Mouse (Mus musculus) cerebellum, adult 11-12 months (tissue): ENCODE results near the gene Ice1.

Experiments
- DNase-seq: peaks from one replicate; pipeline ENCODE4 v3.0.0; 2022

Ice1 gene

DNA sequence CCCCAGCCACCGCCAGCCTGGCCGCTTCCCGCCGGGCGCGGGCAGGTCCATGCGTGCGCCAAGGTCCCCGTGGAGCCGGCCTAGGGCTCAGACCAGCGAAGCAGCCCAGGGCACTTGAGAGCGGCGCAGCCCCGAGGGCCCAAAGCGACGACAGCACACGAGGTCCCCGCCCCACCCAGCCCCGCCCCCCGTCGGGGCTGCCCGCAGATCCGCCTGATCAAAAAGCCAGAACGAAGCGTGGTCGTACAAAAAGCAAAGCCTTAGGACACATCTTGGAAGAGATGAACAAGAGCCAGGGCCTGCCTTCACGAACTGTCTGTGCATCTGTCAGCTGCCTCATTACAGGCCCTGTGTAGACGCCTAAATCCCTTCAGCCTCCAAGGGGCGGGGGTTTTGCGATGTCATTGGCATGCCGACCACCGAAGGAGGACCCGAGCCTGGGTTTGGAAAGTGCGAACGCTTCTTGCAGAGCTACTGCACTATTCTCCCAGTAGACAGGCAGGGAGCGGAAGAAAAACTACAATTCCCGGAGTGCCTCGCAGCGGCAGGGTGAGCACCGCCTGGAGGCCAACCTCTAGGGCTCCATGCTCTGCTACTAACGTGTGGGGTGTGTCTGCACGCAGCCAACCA, 343 bp upstream of the Ice1 start:
- peak; percentile 94 for DNase-seq

GRCm38 (mm10) chr13:70636706-70637105, 728 bp downstream of the Ice1 start:
- no peak for DNase-seq

GRCm38 (mm10) chr13:70635591-70635990, 1.8 kb downstream of the Ice1 start:
- DNase-seq: no peak

- DNase-seq: no peak
Measured at GRCm38 (mm10) chr13:70626416-70626815, 11.0 kb downstream of the Ice1 start.

DNA sequence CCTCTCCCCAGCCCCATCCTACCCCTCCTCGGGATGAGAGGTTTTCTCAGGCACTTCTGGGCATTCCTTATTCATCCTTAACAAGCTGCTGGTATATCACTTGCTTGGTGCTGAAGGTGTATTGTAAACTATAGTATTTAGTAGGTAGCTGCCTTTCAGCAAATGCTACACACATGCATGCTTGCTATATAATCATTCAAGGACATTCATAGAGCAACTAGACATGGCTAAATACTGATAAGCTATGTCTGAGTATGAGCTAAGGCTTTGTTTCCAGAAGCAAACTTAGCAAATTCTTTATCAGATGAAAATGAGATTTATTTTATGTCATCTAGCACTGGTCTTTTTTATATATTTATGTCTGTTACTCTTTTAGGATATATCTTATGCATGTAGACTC, 11.8 kb downstream of the Ice1 start:
- no peak for DNase-seq

- no peak for DNase-seq
Measured at GRCm38 (mm10) chr13:70624445-70624844, 13.0 kb downstream of the Ice1 start.

DNA sequence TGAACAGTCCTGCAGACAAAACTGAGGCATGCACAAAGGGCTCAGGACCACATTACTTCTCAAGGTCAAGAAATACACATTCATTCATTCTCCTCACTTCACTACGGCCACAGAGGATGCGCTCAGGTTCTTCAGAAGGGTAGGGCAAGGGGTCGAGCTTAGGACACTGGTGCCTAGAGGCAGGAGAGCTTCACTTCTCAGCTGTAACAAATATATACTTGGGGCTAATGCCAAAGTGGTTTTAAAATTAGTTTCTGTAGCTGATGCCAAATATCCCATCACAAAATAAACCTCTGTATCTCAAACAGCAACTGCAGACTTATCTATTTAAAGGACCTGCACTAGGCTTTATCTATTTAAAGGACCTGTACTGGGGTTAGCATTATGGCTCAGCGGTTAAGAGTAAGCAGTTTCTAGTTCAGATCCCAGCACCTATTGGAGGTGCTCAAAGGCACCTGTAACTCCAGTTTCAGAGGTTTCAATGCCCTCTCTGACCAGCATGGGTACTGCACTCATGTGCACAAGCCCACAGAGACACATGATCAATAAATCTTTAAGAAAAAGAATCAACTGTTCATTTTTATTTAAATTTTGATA, 14.9 kb downstream of the Ice1 start:
- no peak for DNase-seq

DNA sequence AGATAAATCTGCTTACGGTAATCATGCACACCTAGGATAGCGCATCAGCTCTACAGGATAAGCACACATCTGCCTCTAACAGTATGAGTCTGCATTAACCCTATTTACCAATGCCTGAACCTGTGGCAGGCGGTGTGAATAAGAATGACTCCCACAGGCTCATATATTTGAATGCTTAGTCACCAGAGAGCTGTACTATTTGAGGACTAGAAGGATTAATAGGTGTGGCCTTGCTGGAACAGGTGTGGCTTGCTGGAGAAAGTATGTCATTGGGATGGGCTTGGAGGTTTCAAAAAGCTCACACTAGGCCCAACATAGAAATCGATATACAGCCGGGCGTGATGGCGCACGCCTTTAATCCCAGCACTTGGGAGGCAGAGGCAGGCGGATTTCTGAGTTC, 15.9 kb downstream of the Ice1 start:
- DNase-seq: no peak

- DNase-seq: no peak
Measured at GRCm38 (mm10) chr13:70612837-70613236, 24.6 kb downstream of the Ice1 start.

DNA sequence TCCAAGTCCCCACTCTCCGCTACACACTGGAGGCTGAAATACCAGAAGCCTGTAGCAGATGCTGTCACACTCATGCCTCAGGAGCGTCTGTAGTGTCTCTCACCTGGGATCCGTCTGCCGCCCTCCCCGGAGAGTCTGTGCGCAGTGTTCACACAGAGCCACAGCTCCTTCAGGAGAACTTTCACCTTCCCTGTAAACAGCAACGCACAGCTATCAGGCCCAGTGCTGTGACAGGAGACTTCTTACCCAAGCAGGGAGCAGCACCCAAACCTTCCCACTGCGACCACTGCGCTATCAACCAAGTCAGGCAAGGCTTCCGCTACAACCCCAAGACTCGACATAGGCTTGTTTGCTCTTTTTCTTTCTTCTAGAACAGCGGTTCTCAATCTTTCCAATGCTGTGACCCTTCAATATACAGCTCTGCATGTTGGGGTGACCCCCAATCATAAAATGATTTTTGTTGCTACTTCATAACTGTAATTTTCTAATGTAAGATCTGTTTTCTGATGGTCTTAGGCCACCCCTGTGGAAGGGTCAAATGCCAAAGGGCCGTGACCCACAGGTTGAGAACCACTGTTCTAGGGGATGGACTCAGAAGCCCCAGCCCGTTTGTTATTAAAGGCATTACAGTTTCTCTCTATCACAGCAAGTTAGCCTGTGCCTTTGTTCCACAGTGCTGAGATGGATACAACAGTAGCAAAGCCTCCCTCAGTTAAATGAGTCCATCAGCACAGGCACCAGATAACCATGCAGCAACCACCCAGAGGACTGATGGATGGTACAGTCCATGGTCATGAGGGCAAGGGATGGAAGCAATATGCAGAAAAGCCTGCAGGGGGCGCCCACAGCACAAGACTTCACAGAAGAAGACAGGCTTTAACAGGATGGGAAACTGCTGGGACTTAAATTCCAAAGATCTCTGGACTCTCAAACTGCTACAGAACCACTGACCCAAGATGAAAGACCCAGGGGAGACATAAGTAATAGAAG, 26.7 kb downstream of the Ice1 start:
- DNase-seq: peak; percentile 49

- no peak for DNase-seq
Measured at GRCm38 (mm10) chr13:70609632-70610031, 27.8 kb downstream of the Ice1 start.

DNA sequence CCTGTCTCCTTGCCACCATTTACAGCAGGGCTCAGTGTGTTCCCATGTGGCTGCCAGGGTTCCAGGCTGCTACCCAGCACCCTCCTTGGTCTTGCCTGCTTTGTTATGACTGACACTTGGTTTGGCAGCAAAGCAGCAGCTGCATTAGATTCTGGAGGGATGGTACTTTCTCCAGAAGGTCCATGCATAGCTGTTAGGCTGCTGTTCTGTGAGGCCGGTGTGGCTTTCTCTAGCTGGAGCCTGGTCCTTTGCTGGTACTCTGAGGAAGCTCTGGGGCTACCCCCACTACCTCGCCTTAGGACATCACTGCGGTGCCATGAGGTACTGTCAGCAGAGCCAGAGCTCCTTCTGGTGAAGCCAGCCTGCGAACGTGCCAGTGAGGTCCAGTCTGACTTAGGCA, 32.1 kb downstream of the Ice1 start:
- DNase-seq: no peak

GRCm38 (mm10) chr13:70604723-70605122, 32.7 kb downstream of the Ice1 start:
- no peak for DNase-seq

GRCm38 (mm10) chr13:70601566-70601965, 35.9 kb downstream of the Ice1 start:
- DNase-seq: peak; percentile 36

GRCm38 (mm10) chr13:70599964-70600619, 37.3 kb downstream of the Ice1 start:
- no peak for DNase-seq

- no peak for DNase-seq
Measured at GRCm38 (mm10) chr13:70598941-70599340, 38.5 kb downstream of the Ice1 start.

DNA sequence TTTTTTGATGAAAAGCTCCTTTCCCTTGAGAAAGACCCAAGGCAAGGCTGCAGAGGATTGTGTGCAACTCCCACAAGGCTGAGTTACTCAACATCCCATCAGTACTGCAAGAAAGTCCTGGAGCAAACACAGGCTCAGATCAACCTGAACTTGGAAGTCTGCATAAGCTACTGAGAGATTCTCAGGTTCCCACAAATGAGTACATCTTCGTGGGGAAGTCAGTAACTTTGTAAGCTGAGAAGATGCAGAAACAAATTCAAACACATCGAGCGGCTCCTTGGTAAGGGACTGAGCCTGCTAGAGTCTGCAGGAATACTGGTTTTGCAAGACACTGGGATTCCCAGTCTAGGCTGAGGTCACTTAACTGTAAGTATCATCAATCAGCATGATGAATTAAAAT, 40.5 kb downstream of the Ice1 start:
- no peak for DNase-seq

- DNase-seq: peak; percentile 81
Measured at GRCm38 (mm10) chr13:70590248-70590762, 47.1 kb downstream of the Ice1 start.

- DNase-seq: peak; percentile 26
Measured at GRCm38 (mm10) chr13:70586969-70587368, 50.5 kb downstream of the Ice1 start.

DNA sequence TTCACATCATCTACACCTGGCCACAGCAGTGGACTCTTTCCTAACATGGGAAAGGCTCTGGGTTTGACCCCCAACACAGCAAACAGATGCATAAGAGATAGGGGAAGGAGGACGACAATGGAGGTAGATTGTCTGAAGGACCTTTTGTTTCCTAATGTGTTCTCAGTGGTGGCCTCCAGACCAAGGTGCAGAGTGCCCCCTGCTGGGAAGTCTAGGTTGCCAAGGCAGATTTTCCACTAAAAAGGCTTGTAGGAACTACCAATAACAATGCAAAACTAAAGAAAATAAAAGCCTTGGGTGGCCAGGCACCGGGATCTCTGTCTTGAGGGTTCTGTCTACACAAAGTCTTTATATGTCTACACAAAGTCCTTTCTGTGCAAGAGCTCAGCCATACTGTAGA, 54.9 kb downstream of the Ice1 start:
- no peak for DNase-seq

GRCm38 (mm10) chr13:70581509-70581908, 55.9 kb downstream of the Ice1 start:
- no peak for DNase-seq

- no peak for DNase-seq
Measured at GRCm38 (mm10) chr13:70574216-70574615, 63.2 kb downstream of the Ice1 start.

- no peak for DNase-seq
Measured at GRCm38 (mm10) chr13:70567889-70568288, 69.5 kb downstream of the Ice1 start.
